Mouse (Mus musculus): Measurements from ENCODE around the gene Tmem185b. TPM values are rescaled to one million over a fixed set of nuclear protein-coding genes. Genes with fewer than 3 reads are reported as not detected.

Tmem185b gene
- total and polyA plus RNA-seq, 2 experiments = 6.6 to 14.2 TPM

DNA sequence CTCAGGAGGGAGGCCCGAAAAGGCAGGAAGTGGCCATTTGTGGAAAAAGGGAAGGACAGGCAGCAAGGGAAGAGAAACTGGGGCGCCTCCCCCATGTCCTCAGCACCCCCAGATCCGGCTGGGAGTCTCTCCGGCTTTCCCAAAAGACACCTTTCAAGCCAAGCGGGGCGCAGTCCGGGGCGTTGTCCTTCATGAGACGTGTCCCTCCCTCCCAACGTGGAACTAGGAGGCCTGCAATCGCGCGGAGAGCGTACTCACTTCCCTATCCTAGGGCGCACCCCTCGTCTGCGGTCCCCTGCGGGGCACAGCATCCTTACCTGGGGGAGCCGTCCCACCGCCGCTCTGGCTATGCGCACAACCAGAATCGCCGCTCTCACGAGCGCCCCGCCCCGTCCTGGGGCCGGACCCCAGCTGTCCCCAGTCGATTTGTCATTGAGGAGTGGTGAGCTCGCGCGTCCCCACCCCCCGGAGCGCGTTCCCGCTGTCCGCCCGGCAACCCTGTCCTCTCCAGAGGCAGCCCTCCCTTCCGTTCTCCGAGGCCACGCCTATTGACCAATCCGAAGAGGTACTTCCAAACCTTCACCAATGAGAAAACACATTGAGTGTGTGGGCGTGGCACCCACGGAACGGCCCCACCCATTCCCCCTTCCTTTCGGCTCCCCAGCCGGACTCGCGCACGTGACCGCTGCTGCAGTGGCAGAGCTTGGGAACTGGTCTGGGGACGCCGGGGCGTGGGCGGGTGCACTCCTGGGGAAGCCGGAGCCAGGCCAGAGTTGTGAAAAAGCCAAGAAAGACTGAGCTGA, 21.5 kb upstream of the Tmem185b start, which contains the start of gene Ralb:
Gene Ralb, minus strand, starts transcription at position 535 of the 803 bp plus-strand sequence.
- H3K4me1 ChIP-seq (ENCODE audit: control insufficient read depth, insufficient read depth, low read length) = peaks cover 11% of the 10 kb centered on the region

DNA sequence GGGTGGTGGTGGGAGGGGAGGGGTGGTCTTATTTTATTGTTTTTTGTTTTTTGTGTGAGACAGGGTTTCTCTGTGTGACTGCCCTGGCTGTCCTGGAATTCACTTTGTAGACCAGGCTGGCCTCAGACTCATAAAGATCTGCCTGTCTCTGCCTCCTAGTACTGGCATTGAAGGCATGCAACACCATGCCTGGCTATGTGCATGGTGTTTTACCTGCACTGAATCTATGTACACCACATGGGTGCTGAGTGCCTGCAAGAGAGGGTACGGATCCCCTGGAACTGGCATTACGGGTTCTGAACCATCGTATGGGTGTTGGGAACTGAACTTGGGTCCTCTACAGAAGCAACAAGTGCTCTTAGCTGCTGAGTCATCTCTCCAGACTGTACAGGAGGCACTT, 20.0 kb upstream of the Tmem185b start:
- DNase-seq (ENCODE audit: extremely low read depth, low read depth, low spot score) = no peak
- H3K79me2 ChIP-seq (ENCODE audit: control insufficient read depth, insufficient read depth, low read length) = peaks cover 16% of the 10 kb centered on the region; the same call in 1 of the 2 replicates
- no peaks in the 10 kb centered on the region for H3K36me3 ChIP-seq (ENCODE audit: control insufficient read depth, insufficient read depth, low read length)
- H3K27ac ChIP-seq (replicated peaks; ENCODE audit: insufficient read depth, low read depth, low read length) = no peak overlapping the region
- no peak overlapping the region for H3K4me3 ChIP-seq (ENCODE audit: insufficient read depth, low read depth, low read length)
- no peak overlapping the region for H3K9ac ChIP-seq (ENCODE audit: low read depth, low read length)
- H3K4me1 ChIP-seq (ENCODE audit: control insufficient read depth, insufficient read depth, low read length) = peaks cover 8% of the 10 kb centered on the region
- no peak for TF ChIP-seq POLR2A (IDR thresholded peaks at IDR 0.05; ENCODE audit: extremely low read depth, insufficient read depth, low read length)
- 96% methylated on average over 3 of the region's 3 CpGs for WGBS
- no peaks in the 10 kb centered on the region for H3K27me3 ChIP-seq (ENCODE audit: control insufficient read depth, insufficient read depth, low read length)

More for the DNA sequence above, 21.5 kb upstream of the Tmem185b start, which contains the start of gene Ralb:
- Histone ChIP-seq H3K9ac (ENCODE audit: low read depth, low read length) (peak within 1 kb of the TSS; percentile 78), H3K79me2 (ENCODE audit: control insufficient read depth, insufficient read depth, low read length) (peaks cover 19% of the 10 kb centered on the region; the same call in 1 of the 2 replicates), H3K4me3 (ENCODE audit: insufficient read depth, low read depth, low read length) (peak within 1 kb of the TSS; percentile 74), H3K36me3 (ENCODE audit: control insufficient read depth, insufficient read depth, low read length) (no peaks in the 10 kb centered on the region), H3K27me3 (ENCODE audit: control insufficient read depth, insufficient read depth, low read length) (no peaks in the 10 kb centered on the region), H3K27ac (replicated peaks; ENCODE audit: insufficient read depth, low read depth, low read length) (peak within 1 kb of the TSS; percentile 77)
- WGBS = under 1% methylated on average over 57 of the region's 57 CpGs
- TF ChIP-seq POLR2A (IDR thresholded peaks at IDR 0.05; ENCODE audit: extremely low read depth, insufficient read depth, low read length) (peak; percentile 43; the same call in 1 of the 2 replicates), CTCF (IDR thresholded peaks at IDR 0.05; ENCODE audit: low read depth, low read length) (no peak)
- DNase-seq (ENCODE audit: extremely low read depth, low read depth, low spot score) = peak; percentile 97

DNA sequence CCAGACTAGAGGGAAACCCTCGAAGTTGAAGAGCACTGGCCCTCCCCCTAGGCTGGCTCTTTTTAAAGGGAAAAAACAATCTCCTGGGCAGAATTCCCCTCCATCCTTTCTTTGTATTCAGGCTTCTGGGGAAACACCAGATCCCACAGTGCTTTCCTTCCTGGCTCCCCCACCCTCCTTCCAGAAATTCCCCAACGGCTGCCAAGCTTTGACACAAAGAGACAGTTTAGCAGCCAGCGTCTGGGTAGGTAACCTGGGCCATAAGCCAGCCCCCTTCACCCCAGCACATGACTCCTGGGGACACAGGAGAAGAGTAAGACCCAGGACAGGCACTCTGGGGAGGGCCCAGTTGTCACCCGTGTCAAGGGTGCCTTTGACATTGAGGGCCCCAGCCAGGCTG, 17.4 kb upstream of the Tmem185b start:
- 69% methylated on average over 4 of the region's 4 CpGs for WGBS

DNA sequence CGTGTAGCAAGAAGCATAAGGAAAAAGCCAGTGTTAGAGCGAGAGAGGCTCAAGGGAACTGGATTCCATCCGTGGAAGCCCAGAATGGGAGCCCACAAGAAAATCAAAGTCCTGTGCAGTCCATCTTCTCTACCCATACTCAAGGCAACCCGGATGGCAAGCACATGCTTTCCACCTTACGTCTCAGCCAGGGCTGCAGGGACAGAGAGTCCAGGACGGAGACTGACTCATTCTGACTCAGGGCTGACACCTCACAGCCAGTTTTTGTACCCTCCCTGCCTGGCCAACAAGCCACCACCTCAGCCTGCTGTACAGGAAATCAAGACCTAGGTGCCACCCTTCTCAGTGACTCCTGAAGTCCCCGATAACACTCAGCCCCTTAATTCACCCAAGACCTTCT, 16.5 kb upstream of the Tmem185b start:
- 89% methylated on average over 7 of the region's 7 CpGs for WGBS
- DNase-seq (ENCODE audit: extremely low read depth, low read depth, low spot score) = no peak
- H3K27me3 ChIP-seq (ENCODE audit: control insufficient read depth, insufficient read depth, low read length) = no peaks in the 10 kb centered on the region
- no peak overlapping the region for H3K9ac ChIP-seq (ENCODE audit: low read depth, low read length)
- TF ChIP-seq POLR2A (IDR thresholded peaks at IDR 0.05; ENCODE audit: extremely low read depth, insufficient read depth, low read length) (no peak), CTCF (IDR thresholded peaks at IDR 0.05; ENCODE audit: low read depth, low read length) (no peak)
- H3K79me2 ChIP-seq (ENCODE audit: control insufficient read depth, insufficient read depth, low read length) = no peaks in the 10 kb centered on the region
- peaks cover 5% of the 10 kb centered on the region; the same call in 1 of the 2 replicates for H3K4me1 ChIP-seq (ENCODE audit: control insufficient read depth, insufficient read depth, low read length)
- H3K4me3 ChIP-seq (ENCODE audit: insufficient read depth, low read depth, low read length) = no peak overlapping the region
- H3K36me3 ChIP-seq (ENCODE audit: control insufficient read depth, insufficient read depth, low read length) = no peaks in the 10 kb centered on the region
- no peak overlapping the region for H3K27ac ChIP-seq (replicated peaks; ENCODE audit: insufficient read depth, low read depth, low read length)

More for the DNA sequence above, 17.4 kb upstream of the Tmem185b start:
- H3K27ac ChIP-seq (replicated peaks; ENCODE audit: insufficient read depth, low read depth, low read length) = peak overlapping the region; percentile 25; the same call in 1 of the 2 replicates
- no peak overlapping the region for H3K4me3 ChIP-seq (ENCODE audit: insufficient read depth, low read depth, low read length)
- DNase-seq (ENCODE audit: extremely low read depth, low read depth, low spot score) = no peak
- TF ChIP-seq POLR2A (IDR thresholded peaks at IDR 0.05; ENCODE audit: extremely low read depth, insufficient read depth, low read length) (no peak), CTCF (IDR thresholded peaks at IDR 0.05; ENCODE audit: low read depth, low read length) (no peak)
- H3K36me3 ChIP-seq (ENCODE audit: control insufficient read depth, insufficient read depth, low read length) = no peaks in the 10 kb centered on the region
- peaks cover 5% of the 10 kb centered on the region; the same call in 1 of the 2 replicates for H3K4me1 ChIP-seq (ENCODE audit: control insufficient read depth, insufficient read depth, low read length)
- H3K79me2 ChIP-seq (ENCODE audit: control insufficient read depth, insufficient read depth, low read length) = 0 out of 2 replicates have a peak, but pooled peaks cover under 1% of the 10 kb centered on the region
- H3K9ac ChIP-seq (ENCODE audit: low read depth, low read length) = no peak overlapping the region
- no peaks in the 10 kb centered on the region for H3K27me3 ChIP-seq (ENCODE audit: control insufficient read depth, insufficient read depth, low read length)

DNA sequence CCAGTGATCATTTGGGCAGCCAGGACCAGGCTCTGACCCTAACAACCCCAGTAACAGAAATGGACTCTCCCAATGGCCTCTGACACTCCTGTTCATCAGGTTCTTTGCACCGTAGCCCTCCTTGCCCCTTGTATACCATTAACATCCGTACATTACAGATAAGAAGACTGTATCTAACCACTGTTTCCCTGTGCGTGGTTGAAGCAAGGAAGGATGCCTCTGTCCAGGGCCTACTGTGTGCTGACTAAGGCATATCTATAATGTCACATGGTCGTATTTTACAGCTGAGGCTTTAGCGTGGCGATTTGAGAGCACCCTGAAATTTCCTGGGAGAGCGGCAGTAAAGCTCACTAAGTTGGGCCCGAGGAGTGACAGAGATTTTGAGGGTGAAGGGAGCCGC, 15.6 kb upstream of the Tmem185b start:
- Histone ChIP-seq H3K4me1 (ENCODE audit: control insufficient read depth, insufficient read depth, low read length) (peaks cover 2% of the 10 kb centered on the region; the same call in 1 of the 2 replicates), H3K27me3 (ENCODE audit: control insufficient read depth, insufficient read depth, low read length) (no peaks in the 10 kb centered on the region), H3K9ac (ENCODE audit: low read depth, low read length) (no peak overlapping the region), H3K79me2 (ENCODE audit: control insufficient read depth, insufficient read depth, low read length) (no peaks in the 10 kb centered on the region), H3K4me3 (ENCODE audit: insufficient read depth, low read depth, low read length) (no peak overlapping the region), H3K27ac (replicated peaks; ENCODE audit: insufficient read depth, low read depth, low read length) (peak overlapping the region; percentile 47), H3K36me3 (ENCODE audit: control insufficient read depth, insufficient read depth, low read length) (no peaks in the 10 kb centered on the region)
- DNase-seq (ENCODE audit: extremely low read depth, low read depth, low spot score) = no peak
- TF ChIP-seq POLR2A (IDR thresholded peaks at IDR 0.05; ENCODE audit: extremely low read depth, insufficient read depth, low read length) (no peak), CTCF (IDR thresholded peaks at IDR 0.05; ENCODE audit: low read depth, low read length) (no peak)
- 69% methylated on average over 9 of the region's 9 CpGs for WGBS

DNA sequence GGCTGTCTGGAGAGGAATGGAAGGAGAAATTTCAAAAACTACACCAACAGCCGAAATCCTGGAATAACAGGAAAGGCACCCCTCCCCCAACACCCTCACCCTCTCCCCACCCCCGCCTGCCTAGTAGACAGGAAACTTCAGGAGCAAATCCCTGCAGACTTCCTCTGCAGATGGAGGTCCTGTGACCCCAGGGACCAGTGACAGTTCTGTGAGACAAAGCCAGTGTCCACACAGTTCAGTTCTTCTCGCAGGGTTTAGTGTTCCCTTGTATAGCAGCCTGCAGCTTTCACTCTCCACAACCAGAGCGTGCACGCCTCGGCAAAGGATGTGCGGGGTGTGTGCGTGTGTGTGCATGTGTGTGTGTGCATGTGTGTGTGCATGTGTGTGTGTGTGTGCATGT, 15.1 kb upstream of the Tmem185b start:
- TF ChIP-seq POLR2A (IDR thresholded peaks at IDR 0.05; ENCODE audit: extremely low read depth, insufficient read depth, low read length) (no peak), CTCF (IDR thresholded peaks at IDR 0.05; ENCODE audit: low read depth, low read length) (no peak)
- no peak overlapping the region; the same call in 1 of the 2 replicates for H3K9ac ChIP-seq (ENCODE audit: low read depth, low read length)
- whole genome bisulfite sequencing = 76% methylated on average over 8 of the region's 8 CpGs
- peaks cover 2% of the 10 kb centered on the region; the same call in 1 of the 2 replicates for H3K4me1 ChIP-seq (ENCODE audit: control insufficient read depth, insufficient read depth, low read length)
- H3K36me3 ChIP-seq (ENCODE audit: control insufficient read depth, insufficient read depth, low read length) = no peaks in the 10 kb centered on the region
- H3K4me3 ChIP-seq (ENCODE audit: insufficient read depth, low read depth, low read length) = no peak overlapping the region
- H3K27ac ChIP-seq (replicated peaks; ENCODE audit: insufficient read depth, low read depth, low read length) = peak overlapping the region; percentile 47
- H3K79me2 ChIP-seq (ENCODE audit: control insufficient read depth, insufficient read depth, low read length) = no peaks in the 10 kb centered on the region
- DNase-seq (ENCODE audit: extremely low read depth, low read depth, low spot score) = no peak
- no peaks in the 10 kb centered on the region for H3K27me3 ChIP-seq (ENCODE audit: control insufficient read depth, insufficient read depth, low read length)

All from liver, adult 2 months (tissue).